Mouse (Mus musculus) kidney, postnatal 0 days (tissue): ENCODE data around the gene Emg1. TPM values are rescaled to one million over a fixed set of nuclear protein-coding genes. Genes with fewer than 3 reads are reported as not detected.

Experiments
- ATAC-seq: fragments of 200-750 bp; cut with Nextera tagmentation; replicated peaks from 2 replicates; pipeline ENCODE4 v1.8.0; 2017; ENCODE audit warnings: low read depth, moderate number of reproducible peaks, moderate TSS enrichment, moderate library complexity; ENCODE audit not compliant: low FRiP score
- DNase-seq: peaks from one replicate; pipeline ENCODE4 v3.0.0-alpha.2; 2016; ENCODE audit warnings: low spot score
- H3K27ac ChIP-seq: fragments of 300-500 bp; sonication (generic); 2 replicates; pipeline ENCODE4 v1.5.1; 2014; ENCODE audit warnings: mild to moderate bottlenecking
- H3K27me3 ChIP-seq: fragments of 300-500 bp; sonication (generic); 2 replicates; pipeline ENCODE4 v1.6.1; 2014; ENCODE audit warnings: low read length, mixed read lengths; ENCODE audit not compliant: insufficient read depth
- H3K36me3 ChIP-seq: fragments of 300-500 bp; sonication (generic); 2 replicates; pipeline ENCODE4 v1.6.1; 2014; ENCODE audit warnings: low read length, mixed read lengths; ENCODE audit not compliant: insufficient read depth
- H3K4me1 ChIP-seq: fragments of 300-500 bp; sonication (generic); replicated peaks from 2 replicates; pipeline ENCODE4 v1.6.1; 2014; ENCODE audit warnings: antibody characterized with exemption, low read length, mixed read lengths; ENCODE audit not compliant: insufficient read depth
- H3K4me2 ChIP-seq: fragments of 300-500 bp; sonication (generic); 2 replicates; pipeline ENCODE4 v1.6.1; 2014; ENCODE audit warnings: mild to moderate bottlenecking, low read length, moderate library complexity, mixed read lengths
- H3K4me3 ChIP-seq: fragments of 300-500 bp; sonication (generic); replicated peaks from 2 replicates; pipeline ENCODE4 v1.5.1; 2014; ENCODE audit warnings: low read depth, low read length
- H3K9ac ChIP-seq: fragments of 300-500 bp; sonication (generic); 2 replicates; pipeline ENCODE4 v1.6.1; 2014; ENCODE audit warnings: low read depth, low read length
- H3K9me3 ChIP-seq: fragments of 300-500 bp; sonication (generic); replicated peaks from 2 replicates; pipeline ENCODE4 v1.6.1; 2016; ENCODE audit warnings: low read length, inconsistent platforms, mixed read lengths
- CTCF ChIP-seq: IDR thresholded peaks from 2 replicates; pipeline ENCODE4 v1.5.1; 2016; ENCODE audit warnings: antibody characterized with exemption, low read depth, mild to moderate bottlenecking, moderate library complexity
- WGBS: fragments of 180-500 bp; shearing (Covaris S2); extraction: QIAGEN DNeasy Blood & Tissue Kit; methylation state at CpG from one replicate; pipeline ENCODE4 v1.1.7; 2014; 5-methylcytosine and 5-hydroxymethylcytosine counted together
- polyA plus RNA-seq: library from polyadenylated mRNA; unstranded; fragments of >200 nt; fragmentation: Nextera tagmentation; extraction: Ambion mirVana; gene quantifications from 2 replicates; pipeline ENCODE4 v1.2.1, GENCODE M21; 2015

Emg1 gene
- polyA plus RNA-seq, 1 experiment from 2014 or later, result 183 TPM

DNA sequence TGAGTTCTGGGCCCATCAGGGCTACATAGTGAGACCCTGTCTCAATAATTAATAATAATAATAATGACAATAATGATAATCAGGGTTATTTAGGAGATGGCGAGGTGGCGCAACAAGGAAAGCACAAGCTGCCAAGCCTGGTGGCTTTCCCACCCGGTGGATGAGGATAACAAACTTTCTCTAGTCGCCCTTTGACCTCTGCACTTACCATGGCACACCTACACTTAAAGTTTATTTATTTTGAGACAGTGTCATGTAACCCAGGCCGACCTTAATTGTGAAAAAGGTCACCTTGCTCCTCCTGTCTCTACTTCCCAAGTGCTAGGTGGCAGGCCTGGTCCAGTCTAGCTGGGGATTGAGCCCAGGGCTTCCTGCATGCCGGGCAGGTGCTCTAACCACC lies 13.2 kb downstream of the Emg1 start:
- Histone ChIP-seq H3K4me1 (peaks cover 21% of the 10 kb centered on the region), H3K9me3 (no peaks in the 10 kb centered on the region), H3K4me2 (no peak overlapping the region), H3K9ac (no peak overlapping the region), H3K27me3 (no peaks in the 10 kb centered on the region), H3K4me3 (no peak overlapping the region), H3K27ac (no peak overlapping the region), H3K36me3 (peaks cover 37% of the 10 kb centered on the region)
- no peak for DNase-seq
- 69% methylated on average over 6 of the region's 6 CpGs for WGBS
- ATAC-seq, result no peak
- TF ChIP-seq CTCF, result no peak

- no peak for TF ChIP-seq CTCF
- peaks cover 21% of the 10 kb centered on the region; the same call in 1 of the 2 replicates for H3K36me3 ChIP-seq
- H3K27ac ChIP-seq, result no peak overlapping the region
- ATAC-seq (no peak), DNase-seq (no peak)
- no peak overlapping the region for H3K4me2 ChIP-seq
- peaks cover 33% of the 10 kb centered on the region for H3K4me1 ChIP-seq
- no peaks in the 10 kb centered on the region for H3K9me3 ChIP-seq
- no peak overlapping the region for H3K4me3 ChIP-seq
- no peak overlapping the region for H3K9ac ChIP-seq
- no peaks in the 10 kb centered on the region for H3K27me3 ChIP-seq
- 87% methylated on average over 7 of the region's 7 CpGs for WGBS
Observed at GRCm38 (mm10) chr6:124696441-124697150, 15.4 kb downstream of the Emg1 start.

DNA sequence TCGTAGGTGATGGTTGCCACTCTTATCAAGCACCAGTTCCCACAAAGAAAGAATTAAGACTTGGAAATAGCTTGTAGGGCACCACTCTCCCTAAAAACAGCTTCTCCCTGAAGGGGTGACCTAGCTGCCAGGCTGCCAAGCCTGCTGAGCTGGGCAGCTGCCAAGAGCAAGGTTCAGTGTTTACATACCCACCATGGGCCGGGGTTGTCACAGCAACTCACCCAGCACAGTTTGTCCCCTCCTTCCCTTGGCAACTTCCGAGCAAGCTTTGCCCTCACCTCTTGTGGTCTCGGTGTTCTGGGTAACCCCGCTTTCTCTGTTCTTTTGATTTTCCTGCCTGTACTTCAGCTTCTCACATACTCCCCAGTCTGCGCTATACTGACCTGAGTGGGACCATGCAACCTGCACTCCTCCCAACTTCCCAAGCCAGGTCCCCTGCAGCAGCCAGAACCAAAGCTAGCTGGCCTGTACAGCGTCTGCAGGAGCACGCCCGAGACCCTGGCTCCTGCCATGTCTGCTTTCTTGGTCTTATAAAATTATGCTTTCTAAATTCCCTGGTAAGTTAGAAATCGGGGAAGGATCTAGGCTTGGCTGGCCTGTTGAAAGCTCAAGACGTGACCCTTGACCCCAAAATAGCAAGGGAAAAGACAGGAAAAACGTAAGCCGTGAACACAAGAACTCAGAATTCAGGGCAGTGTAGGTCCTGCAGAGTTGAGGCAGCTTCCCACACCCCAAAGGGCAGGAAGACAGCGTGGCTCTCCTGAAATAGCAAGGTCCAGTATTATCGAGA lies 17.6 kb downstream of the Emg1 start:
- DNase-seq (peak; percentile 64), ATAC-seq (peak; percentile 72)
- TF ChIP-seq CTCF, result no peak
- peak overlapping the region; percentile 86 for H3K27ac ChIP-seq
- H3K36me3 ChIP-seq, result peaks cover 12% of the 10 kb centered on the region; the same call in 1 of the 2 replicates
- no peaks in the 10 kb centered on the region for H3K27me3 ChIP-seq
- no peaks in the 10 kb centered on the region for H3K9me3 ChIP-seq
- H3K4me3 ChIP-seq, result no peak overlapping the region
- H3K4me2 ChIP-seq, result peak overlapping the region; percentile 7; the same call in 1 of the 2 replicates
- 0 out of 2 replicates have a peak overlapping the region, but pooled peaks have one; percentile 40 for H3K9ac ChIP-seq
- 53% methylated on average over 15 of the region's 15 CpGs for WGBS
- H3K4me1 ChIP-seq, result peaks cover 24% of the 10 kb centered on the region

DNA sequence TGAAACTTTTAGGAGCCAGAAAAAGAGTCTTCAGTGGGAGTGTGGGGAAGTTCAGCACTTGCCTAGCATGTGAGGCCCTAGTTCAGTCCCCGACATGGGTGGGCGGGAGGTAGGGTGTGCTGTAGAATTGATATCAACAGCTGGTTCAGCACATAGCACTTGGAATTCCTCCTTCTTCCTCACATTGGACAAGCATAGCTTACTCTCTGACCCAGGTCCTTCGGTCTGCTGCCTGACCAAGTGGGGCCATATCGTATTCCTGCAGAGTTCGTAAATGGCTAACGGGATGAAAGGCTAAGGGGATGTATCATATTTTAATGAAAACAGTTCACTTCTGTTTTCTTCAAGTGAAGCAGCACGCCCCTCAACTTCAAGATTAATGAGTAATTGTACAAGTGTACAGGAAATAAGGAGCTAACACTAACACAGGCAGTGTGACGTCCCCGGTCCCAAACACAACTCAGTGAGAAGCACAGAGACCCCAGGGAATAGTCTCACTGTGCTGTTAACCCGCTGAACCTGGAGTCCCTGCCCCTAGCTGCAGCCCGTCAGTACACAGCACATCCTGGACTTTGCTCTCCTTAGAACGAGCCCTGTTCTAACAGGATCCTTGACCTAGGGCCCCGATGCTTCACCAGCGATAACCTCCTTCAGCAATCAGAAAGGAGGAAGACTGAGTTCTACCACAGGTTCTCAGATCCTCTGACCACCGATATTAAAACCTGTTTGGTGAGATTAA lies 18.6 kb downstream of the Emg1 start:
- peak; percentile 93 for DNase-seq
- no peak overlapping the region for H3K9ac ChIP-seq

GRCm38 (mm10) chr6:124690517-124690916 lies 21.5 kb downstream of the Emg1 start:
- H3K27me3 ChIP-seq, result no peaks in the 10 kb centered on the region

More for the DNA sequence above, 18.6 kb downstream of the Emg1 start:
- Histone ChIP-seq H3K27me3 (no peaks in the 10 kb centered on the region), H3K36me3 (peaks cover 7% of the 10 kb centered on the region; the same call in 1 of the 2 replicates), H3K9me3 (no peaks in the 10 kb centered on the region), H3K4me3 (no peak overlapping the region), H3K27ac (peak overlapping the region; percentile 86), H3K4me1 (peaks cover 23% of the 10 kb centered on the region), H3K4me2 (no peak overlapping the region)
- no peak for TF ChIP-seq CTCF
- WGBS, result 27% methylated on average over 15 of the region's 15 CpGs
- ATAC-seq, result peak; percentile 77

GRCm38 (mm10) chr6:124689011-124689410 lies 23.0 kb downstream of the Emg1 start:
- no peak overlapping the region for H3K9ac ChIP-seq
- no peak for TF ChIP-seq CTCF
- 85% methylated on average over 3 of the region's 3 CpGs for WGBS

More at GRCm38 (mm10) chr6:124690517-124690916, 21.5 kb downstream of the Emg1 start:
- no peak for TF ChIP-seq CTCF
- 67% methylated on average over 3 of the region's 3 CpGs for WGBS
- no peaks in the 10 kb centered on the region for H3K9me3 ChIP-seq
- no peaks in the 10 kb centered on the region for H3K36me3 ChIP-seq
- DNase-seq, result no peak
- peaks cover 23% of the 10 kb centered on the region for H3K4me1 ChIP-seq
- no peak overlapping the region for H3K4me2 ChIP-seq
- H3K27ac ChIP-seq, result no peak overlapping the region
- no peak for ATAC-seq
- H3K9ac ChIP-seq, result no peak overlapping the region
- no peak overlapping the region for H3K4me3 ChIP-seq

More at GRCm38 (mm10) chr6:124689011-124689410, 23.0 kb downstream of the Emg1 start:
- H3K4me3 ChIP-seq, result no peak overlapping the region
- H3K4me2 ChIP-seq, result no peak overlapping the region
- no peaks in the 10 kb centered on the region for H3K36me3 ChIP-seq
- peaks cover 14% of the 10 kb centered on the region for H3K4me1 ChIP-seq
- H3K27ac ChIP-seq, result no peak overlapping the region
- no peaks in the 10 kb centered on the region for H3K9me3 ChIP-seq
- ATAC-seq, result no peak
- no peaks in the 10 kb centered on the region for H3K27me3 ChIP-seq
- DNase-seq, result no peak
